Mouse (Mus musculus): ENCODE measurements at regions not wholly inside any gene's neighbourhood (a gene's known extent, or its start where the extent isn't known, plus 50 kb on each side); places are given as distances from the start of the nearest gene placed in this dataset.
A peak's percentile ranks its signal among the peaks of the same experiment; 100 is the strongest.

DNA sequence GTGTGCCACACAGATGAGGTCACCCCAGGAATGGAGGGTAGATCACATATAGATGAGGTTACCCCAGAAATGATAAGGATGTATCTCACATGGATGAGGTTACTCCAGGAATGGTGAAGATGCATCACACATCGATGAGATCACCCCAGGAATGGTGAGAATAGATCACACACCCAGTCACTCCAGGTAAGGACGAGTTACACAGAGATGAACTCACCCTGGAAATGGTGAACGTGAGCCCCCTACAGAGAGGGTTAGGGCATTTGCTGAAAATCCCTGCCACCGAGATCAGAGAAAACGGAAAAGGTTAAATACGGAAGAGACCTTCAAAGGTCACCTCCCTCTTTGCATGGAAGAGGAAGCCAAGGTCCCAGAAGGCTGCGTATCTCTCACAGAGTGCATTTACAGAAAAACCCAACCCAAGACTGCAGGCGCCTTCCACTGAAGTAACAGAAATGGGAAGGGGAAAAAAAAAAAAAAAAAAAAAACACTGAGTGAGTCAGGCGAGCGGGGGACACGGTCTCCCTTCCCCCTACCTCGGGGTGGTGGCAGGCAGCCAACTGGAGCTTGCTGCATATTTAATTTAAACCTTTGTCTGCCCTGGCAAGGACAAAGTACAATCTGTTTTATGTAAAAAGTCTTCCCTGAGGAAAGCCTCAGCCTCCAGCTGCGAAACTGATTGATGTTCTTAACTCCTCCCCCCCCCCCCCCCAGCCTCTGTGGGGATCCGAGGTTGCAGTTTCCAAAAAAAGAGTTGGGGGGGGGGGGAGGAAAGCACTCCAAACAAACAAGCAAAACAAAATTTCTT is 175.8 kb upstream of the Jmjd1c start:
- H3K4me1 ChIP-seq (ENCODE audit: control insufficient read depth, insufficient read depth, low read length), result peaks cover 20% of the 10 kb centered on the region
- peak overlapping the region; percentile 38 for H3K4me2 ChIP-seq (ENCODE audit: low read depth)
- peak overlapping the region; percentile 50 for H3K9ac ChIP-seq (ENCODE audit: low read length)
- no peaks in the 10 kb centered on the region for H3K36me3 ChIP-seq (ENCODE audit: control insufficient read depth, insufficient read depth, low read length)
- H3K9me3 ChIP-seq (ENCODE audit: control insufficient read depth, low read length), result no peaks in the 10 kb centered on the region
- no peaks in the 10 kb centered on the region for H3K27me3 ChIP-seq (ENCODE audit: control insufficient read depth, insufficient read depth, low read length)
- ATAC-seq (ENCODE audit: insufficient read depth, low FRiP score, low TSS enrichment), result peak; percentile 81
- H3K4me3 ChIP-seq (ENCODE audit: low read depth, low read length), result peak overlapping the region; percentile 18; the same call in 1 of the 2 replicates
- 1% methylated on average over 13 of the region's 14 CpGs for WGBS
- H3K27ac ChIP-seq (ENCODE audit: low read depth, low read length), result peak overlapping the region; percentile 86
- peak; percentile 91 for DNase-seq (ENCODE audit: low spot score)

DNA sequence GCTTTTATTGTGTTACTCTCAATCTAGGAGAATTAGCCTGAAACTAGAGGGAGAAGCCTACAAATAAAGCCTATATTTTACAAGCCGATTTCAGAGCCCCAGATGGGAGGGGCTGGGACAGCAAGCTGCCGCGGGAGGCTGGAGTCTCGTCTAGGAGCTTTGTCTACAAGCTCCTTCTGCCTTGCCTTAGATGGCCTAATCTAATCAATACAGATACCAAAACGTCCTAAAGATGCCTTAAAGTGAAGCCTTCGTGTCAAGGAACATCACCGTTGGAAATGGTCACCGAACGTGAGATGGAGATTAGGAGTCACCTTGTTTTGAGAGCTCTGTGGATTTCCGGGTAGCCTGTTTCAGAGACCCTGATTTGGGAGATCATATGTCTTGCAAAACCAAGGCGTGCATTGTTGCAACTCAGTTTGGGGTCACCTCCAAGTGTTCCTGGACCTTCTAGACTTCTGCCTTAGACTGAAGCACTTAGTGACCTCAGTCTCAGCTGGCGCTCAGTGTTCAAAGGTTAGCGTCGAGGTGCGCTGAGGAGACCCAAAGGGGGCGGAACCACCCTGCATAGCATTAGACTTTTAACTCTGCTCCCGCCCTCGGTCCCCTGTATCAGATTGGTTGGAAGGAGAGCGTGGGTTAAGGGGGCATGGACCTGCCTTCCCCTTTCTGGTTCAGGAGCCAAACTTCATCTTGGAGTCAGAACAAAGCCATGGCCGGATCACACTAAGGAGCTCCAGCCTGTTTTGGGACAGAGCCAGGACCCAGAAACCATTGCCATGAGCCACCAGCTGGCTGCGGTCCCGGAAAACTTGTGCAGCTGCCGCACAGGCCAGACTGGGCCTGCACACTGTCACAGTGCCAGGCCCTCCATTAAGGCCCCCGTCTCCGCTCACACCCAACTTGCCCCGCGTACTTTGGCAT is 174.9 kb upstream of the Jmjd1c start:
- H3K9me3 ChIP-seq (ENCODE audit: control insufficient read depth, low read length), result no peaks in the 10 kb centered on the region
- H3K27ac ChIP-seq (ENCODE audit: low read depth, low read length), result peak overlapping the region; percentile 86
- ATAC-seq (ENCODE audit: insufficient read depth, low FRiP score, low TSS enrichment), result peak; percentile 78
- DNase-seq (ENCODE audit: low spot score), result peak; percentile 69
- H3K4me2 ChIP-seq (ENCODE audit: low read depth), result peak overlapping the region; percentile 38
- no peaks in the 10 kb centered on the region for H3K27me3 ChIP-seq (ENCODE audit: control insufficient read depth, insufficient read depth, low read length)
- no peaks in the 10 kb centered on the region for H3K36me3 ChIP-seq (ENCODE audit: control insufficient read depth, insufficient read depth, low read length)
- H3K4me1 ChIP-seq (ENCODE audit: control insufficient read depth, insufficient read depth, low read length), result peaks cover 20% of the 10 kb centered on the region
- 14% methylated on average over 27 of the region's 27 CpGs for WGBS
- H3K4me3 ChIP-seq (ENCODE audit: low read depth, low read length), result peak overlapping the region; percentile 18; the same call in 1 of the 2 replicates
- peak overlapping the region; percentile 40 for H3K9ac ChIP-seq (ENCODE audit: low read length)

GRCm38 (mm10) chr10:66921776-66922175 is 174.1 kb upstream of the Jmjd1c start:
- H3K9me3 ChIP-seq (ENCODE audit: control insufficient read depth, low read length), result no peaks in the 10 kb centered on the region
- H3K36me3 ChIP-seq (ENCODE audit: control insufficient read depth, insufficient read depth, low read length), result no peaks in the 10 kb centered on the region
- H3K4me1 ChIP-seq (ENCODE audit: control insufficient read depth, insufficient read depth, low read length), result peaks cover 20% of the 10 kb centered on the region
- no peak overlapping the region; the same call in 1 of the 2 replicates for H3K4me3 ChIP-seq (ENCODE audit: low read depth, low read length)
- H3K9ac ChIP-seq (ENCODE audit: low read length), result peak overlapping the region; percentile 37; the same call in 1 of the 2 replicates
- 36% methylated on average over 6 of the region's 6 CpGs for WGBS
- H3K27me3 ChIP-seq (ENCODE audit: control insufficient read depth, insufficient read depth, low read length), result no peaks in the 10 kb centered on the region
- no peak overlapping the region for H3K4me2 ChIP-seq (ENCODE audit: low read depth)
- ATAC-seq (ENCODE audit: insufficient read depth, low FRiP score, low TSS enrichment) (no peak), DNase-seq (ENCODE audit: low spot score) (no peak)
- H3K27ac ChIP-seq (ENCODE audit: low read depth, low read length), result peak overlapping the region; percentile 86

- no peak overlapping the region for H3K27ac ChIP-seq (ENCODE audit: low read depth, low read length)
- H3K4me2 ChIP-seq (ENCODE audit: low read depth), result no peak overlapping the region
- H3K27me3 ChIP-seq (ENCODE audit: control insufficient read depth, insufficient read depth, low read length), result no peaks in the 10 kb centered on the region
- 84% methylated on average over 6 of the region's 6 CpGs for WGBS
- H3K9ac ChIP-seq (ENCODE audit: low read length), result no peak overlapping the region
- H3K4me3 ChIP-seq (ENCODE audit: low read depth, low read length), result no peak overlapping the region
- ATAC-seq (ENCODE audit: insufficient read depth, low FRiP score, low TSS enrichment) (no peak), DNase-seq (ENCODE audit: low spot score) (no peak)
- H3K9me3 ChIP-seq (ENCODE audit: control insufficient read depth, low read length), result no peaks in the 10 kb centered on the region
- no peaks in the 10 kb centered on the region for H3K36me3 ChIP-seq (ENCODE audit: control insufficient read depth, insufficient read depth, low read length)
- peaks cover 20% of the 10 kb centered on the region for H3K4me1 ChIP-seq (ENCODE audit: control insufficient read depth, insufficient read depth, low read length)
Observed at GRCm38 (mm10) chr10:66922314-66922713, 173.6 kb upstream of the Jmjd1c start.

DNA sequence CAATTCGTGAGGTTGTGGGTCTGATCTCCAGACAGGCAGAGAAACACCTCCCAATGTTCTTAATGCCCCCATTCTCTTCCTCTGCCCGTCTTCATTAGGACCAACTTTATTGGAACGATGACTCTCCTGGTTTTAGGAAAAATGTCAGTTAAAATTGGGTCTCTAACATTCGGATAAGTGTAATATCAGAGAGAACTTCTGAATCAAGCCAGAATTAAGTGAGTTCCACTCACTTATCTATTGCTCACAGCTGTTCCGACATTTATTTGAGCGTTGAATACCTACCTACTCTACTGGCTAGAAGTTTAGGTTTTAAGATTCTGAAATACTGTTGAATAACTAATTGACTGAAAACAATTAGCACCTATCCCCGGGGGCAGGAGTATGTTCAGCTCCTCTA is 172.0 kb upstream of the Jmjd1c start:
- H3K4me2 ChIP-seq (ENCODE audit: low read depth), result no peak overlapping the region
- 87% methylated on average over 7 of the region's 7 CpGs for WGBS
- no peak overlapping the region for H3K4me3 ChIP-seq (ENCODE audit: low read depth, low read length)
- H3K4me1 ChIP-seq (ENCODE audit: control insufficient read depth, insufficient read depth, low read length), result peaks cover 20% of the 10 kb centered on the region
- H3K36me3 ChIP-seq (ENCODE audit: control insufficient read depth, insufficient read depth, low read length), result no peaks in the 10 kb centered on the region
- H3K27ac ChIP-seq (ENCODE audit: low read depth, low read length), result no peak overlapping the region
- H3K9me3 ChIP-seq (ENCODE audit: control insufficient read depth, low read length), result no peaks in the 10 kb centered on the region
- DNase-seq (ENCODE audit: low spot score), result no peak
- no peaks in the 10 kb centered on the region for H3K27me3 ChIP-seq (ENCODE audit: control insufficient read depth, insufficient read depth, low read length)
- no peak for ATAC-seq (ENCODE audit: insufficient read depth, low FRiP score, low TSS enrichment)
- H3K9ac ChIP-seq (ENCODE audit: low read length), result no peak overlapping the region

- Histone ChIP-seq H3K36me3 (ENCODE audit: control insufficient read depth, insufficient read depth, low read length) (no peaks in the 10 kb centered on the region), H3K9ac (ENCODE audit: low read length) (no peak overlapping the region), H3K27me3 (ENCODE audit: control insufficient read depth, insufficient read depth, low read length) (no peaks in the 10 kb centered on the region), H3K27ac (ENCODE audit: low read depth, low read length) (no peak overlapping the region), H3K9me3 (ENCODE audit: control insufficient read depth, low read length) (no peaks in the 10 kb centered on the region), H3K4me1 (ENCODE audit: control insufficient read depth, insufficient read depth, low read length) (peaks cover 18% of the 10 kb centered on the region), H3K4me3 (ENCODE audit: low read depth, low read length) (no peak overlapping the region), H3K4me2 (ENCODE audit: low read depth) (no peak overlapping the region)
- DNase-seq (ENCODE audit: low spot score) (no peak), ATAC-seq (ENCODE audit: insufficient read depth, low FRiP score, low TSS enrichment) (no peak)
- 92% methylated on average over 16 of the region's 16 CpGs for whole genome bisulfite sequencing
Observed at GRCm38 (mm10) chr10:66924418-66924817, 171.5 kb upstream of the Jmjd1c start.

DNA sequence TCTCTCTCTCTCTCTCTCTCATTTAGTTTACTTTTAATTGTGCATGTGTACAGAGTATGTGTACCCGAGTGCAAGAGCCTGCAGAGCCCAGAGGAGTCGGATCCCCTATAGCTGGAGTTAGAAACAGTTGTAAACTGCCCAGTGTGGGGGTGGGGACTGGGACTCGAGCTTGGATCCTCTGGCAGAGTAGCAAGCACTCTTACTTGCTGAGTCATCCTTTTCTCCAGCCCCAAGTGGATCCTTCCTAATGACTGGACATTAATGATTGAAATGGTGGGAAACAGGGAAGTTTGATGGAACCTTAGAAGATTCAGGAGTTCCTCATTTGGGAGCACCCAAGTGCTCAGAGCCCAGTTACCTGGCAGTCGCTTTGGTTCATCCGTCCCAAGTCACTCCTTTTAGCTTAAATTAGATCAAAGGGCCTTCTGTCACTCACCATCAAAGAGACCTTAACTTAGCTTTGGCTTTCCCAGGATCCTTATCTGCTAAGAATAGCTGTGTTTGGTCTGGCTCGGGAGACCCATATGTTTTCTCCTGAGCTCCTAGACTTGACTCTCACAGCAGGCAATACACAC is 170.3 kb upstream of the Jmjd1c start:
- ATAC-seq (ENCODE audit: insufficient read depth, low FRiP score, low TSS enrichment) (no peak), DNase-seq (ENCODE audit: low spot score) (no peak)
- H3K27ac ChIP-seq (ENCODE audit: low read depth, low read length), result no peak overlapping the region
- H3K4me2 ChIP-seq (ENCODE audit: low read depth), result no peak overlapping the region
- no peaks in the 10 kb centered on the region for H3K9me3 ChIP-seq (ENCODE audit: control insufficient read depth, low read length)
- WGBS, result 39% methylated on average over 6 of the region's 6 CpGs
- no peaks in the 10 kb centered on the region for H3K27me3 ChIP-seq (ENCODE audit: control insufficient read depth, insufficient read depth, low read length)
- peaks cover 11% of the 10 kb centered on the region for H3K4me1 ChIP-seq (ENCODE audit: control insufficient read depth, insufficient read depth, low read length)
- no peak overlapping the region for H3K4me3 ChIP-seq (ENCODE audit: low read depth, low read length)
- H3K36me3 ChIP-seq (ENCODE audit: control insufficient read depth, insufficient read depth, low read length), result no peaks in the 10 kb centered on the region
- H3K9ac ChIP-seq (ENCODE audit: low read length), result no peak overlapping the region

DNA sequence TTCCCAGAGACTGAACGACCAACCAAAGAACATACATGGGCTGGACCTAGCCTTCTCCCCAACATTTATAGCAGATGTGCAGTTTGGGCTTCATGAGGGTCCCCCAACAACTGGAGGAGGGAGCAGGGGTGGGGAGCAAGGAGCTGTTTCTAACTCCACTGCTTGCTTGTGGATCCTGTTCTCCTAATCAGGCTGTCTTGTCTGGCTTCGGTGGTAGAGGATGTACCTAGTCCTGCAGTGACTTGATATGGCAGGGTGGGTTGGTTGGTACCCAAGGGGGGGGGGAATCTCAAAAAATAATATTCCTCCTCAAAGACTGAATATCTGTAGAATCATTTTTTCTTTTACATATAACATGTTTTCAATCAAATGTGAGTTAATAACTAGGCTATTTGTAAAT is 168.3 kb upstream of the Jmjd1c start:
- Histone ChIP-seq H3K27ac (ENCODE audit: low read depth, low read length) (no peak overlapping the region), H3K9ac (ENCODE audit: low read length) (no peak overlapping the region), H3K9me3 (ENCODE audit: control insufficient read depth, low read length) (no peaks in the 10 kb centered on the region), H3K27me3 (ENCODE audit: control insufficient read depth, insufficient read depth, low read length) (no peaks in the 10 kb centered on the region), H3K4me3 (ENCODE audit: low read depth, low read length) (no peak overlapping the region), H3K36me3 (ENCODE audit: control insufficient read depth, insufficient read depth, low read length) (no peaks in the 10 kb centered on the region), H3K4me1 (ENCODE audit: control insufficient read depth, insufficient read depth, low read length) (0 out of 2 replicates have a peak, but pooled peaks cover 3% of the 10 kb centered on the region), H3K4me2 (ENCODE audit: low read depth) (no peak overlapping the region)
- ATAC-seq (ENCODE audit: insufficient read depth, low FRiP score, low TSS enrichment) (no peak), DNase-seq (ENCODE audit: low spot score) (no peak)
- WGBS, result 84% methylated on average over 2 of the region's 2 CpGs
